Mouse (Mus musculus): Measurements from ENCODE around the gene Vmn1r74. TPM values are rescaled to one million over a fixed set of nuclear protein-coding genes. Genes with fewer than 3 reads are reported as not detected.
"Not testable (repeated sequence)": the region's sequence is repeated elsewhere in the genome, so short reads cannot be mapped to it uniquely, and the experiment has no call there.

Vmn1r74 gene
- not detected in 2 replicates for polyA plus RNA-seq (2014; fragmentation: Nextera tagmentation; extraction: Ambion mirVana)

GRCm38 (mm10) chr7:11833680-11834079 lies at the start of gene Vmn1r74:
Vmn1r74 (plus strand) TSS chr7:11833980.
- H3K4me2 ChIP-seq (ENCODE audit: low read length), result no peak within 1 kb of the TSS
- H3K9ac ChIP-seq (ENCODE audit: low read length), result no peak within 1 kb of the TSS
- no peak within 1 kb of the TSS for H3K27ac ChIP-seq (ENCODE audit: low read depth)
- DNase-seq (ENCODE audit: low spot score) (no peak), ATAC-seq (replicated peaks; ENCODE audit: low FRiP score, low TSS enrichment, low read depth) (no peak)
- H3K4me1 ChIP-seq (replicated peaks; ENCODE audit: control insufficient read depth, insufficient read depth, low read length), result no peaks in the 10 kb centered on the region
- WGBS, result 83% methylated on average over 2 of the region's 2 CpGs
- no peak within 1 kb of the TSS for H3K4me3 ChIP-seq (ENCODE audit: low read depth, low read length)
- no peaks in the 10 kb centered on the region for H3K27me3 ChIP-seq (replicated peaks; ENCODE audit: control insufficient read depth, insufficient read depth, low read length)
- no peaks in the 10 kb centered on the region for H3K9me3 ChIP-seq (ENCODE audit: control insufficient read depth, low read length)
- H3K36me3 ChIP-seq (ENCODE audit: control insufficient read depth, insufficient read depth, low read length), result no peaks in the 10 kb centered on the region

GRCm38 (mm10) chr7:11813751-11814150 lies 20.0 kb upstream of the Vmn1r74 start:
- DNase-seq (ENCODE audit: low spot score) (no peak), ATAC-seq (replicated peaks; ENCODE audit: low FRiP score, low TSS enrichment, low read depth) (no peak)
- Histone ChIP-seq H3K4me2 (ENCODE audit: low read length) (no peak overlapping the region), H3K27ac (ENCODE audit: low read depth) (no peak overlapping the region), H3K4me1 (replicated peaks; ENCODE audit: control insufficient read depth, insufficient read depth, low read length) (no peaks in the 10 kb centered on the region), H3K4me3 (ENCODE audit: low read depth, low read length) (no peak overlapping the region), H3K36me3 (ENCODE audit: control insufficient read depth, insufficient read depth, low read length) (no peaks in the 10 kb centered on the region), H3K27me3 (replicated peaks; ENCODE audit: control insufficient read depth, insufficient read depth, low read length) (no peaks in the 10 kb centered on the region), H3K9ac (ENCODE audit: low read length) (no peak overlapping the region), H3K9me3 (ENCODE audit: control insufficient read depth, low read length) (peaks cover 6% of the 10 kb centered on the region; the same call in 1 of the 2 replicates)

- Histone ChIP-seq H3K9me3 (ENCODE audit: control insufficient read depth, low read length) (peaks cover 7% of the 10 kb centered on the region; the same call in 1 of the 2 replicates), H3K36me3 (ENCODE audit: control insufficient read depth, insufficient read depth, low read length) (no peaks in the 10 kb centered on the region), H3K4me1 (replicated peaks; ENCODE audit: control insufficient read depth, insufficient read depth, low read length) (no peaks in the 10 kb centered on the region), H3K4me2 (ENCODE audit: low read length) (no peak overlapping the region), H3K27me3 (replicated peaks; ENCODE audit: control insufficient read depth, insufficient read depth, low read length) (no peaks in the 10 kb centered on the region), H3K9ac (ENCODE audit: low read length) (no peak overlapping the region), H3K4me3 (ENCODE audit: low read depth, low read length) (no peak overlapping the region), H3K27ac (ENCODE audit: low read depth) (no peak overlapping the region)
- no peak for DNase-seq (ENCODE audit: low spot score)
- 100% methylated on average over 1 of the region's 1 CpGs for WGBS
- ATAC-seq (replicated peaks; ENCODE audit: low FRiP score, low TSS enrichment, low read depth), result no peak
Measured at GRCm38 (mm10) chr7:11822166-11822565, 11.6 kb upstream of the Vmn1r74 start.

- not testable (repeated sequence) for H3K4me3 ChIP-seq (ENCODE audit: low read depth, low read length); H3K9me3 ChIP-seq (ENCODE audit: control insufficient read depth, low read length); H3K4me2 ChIP-seq (ENCODE audit: low read length); DNase-seq (ENCODE audit: low spot score); H3K27ac ChIP-seq (ENCODE audit: low read depth); H3K36me3 ChIP-seq (ENCODE audit: control insufficient read depth, insufficient read depth, low read length); H3K4me1 ChIP-seq (replicated peaks; ENCODE audit: control insufficient read depth, insufficient read depth, low read length); H3K27me3 ChIP-seq (replicated peaks; ENCODE audit: control insufficient read depth, insufficient read depth, low read length); ATAC-seq (replicated peaks; ENCODE audit: low FRiP score, low TSS enrichment, low read depth); H3K9ac ChIP-seq (ENCODE audit: low read length)
- WGBS, result 88% methylated on average over 9 of the region's 9 CpGs
Measured at GRCm38 (mm10) chr7:11823246-11823645, 10.5 kb upstream of the Vmn1r74 start.

- no peak within 1 kb of the TSS for H3K27ac ChIP-seq (ENCODE audit: low read depth)
- DNase-seq (ENCODE audit: low spot score), result no peak
Measured at GRCm38 (mm10) chr7:11874330-11874729, 40.5 kb downstream of the Vmn1r74 start, which contains the start of gene Vmn1r75. Vmn1r75 (plus strand) TSS chr7:11874630.

More at GRCm38 (mm10) chr7:11874330-11874729, 40.5 kb downstream of the Vmn1r74 start, which contains the start of gene Vmn1r75:
- H3K4me2 ChIP-seq (ENCODE audit: low read length), result no peak within 1 kb of the TSS
- H3K9ac ChIP-seq (ENCODE audit: low read length), result no peak within 1 kb of the TSS
- H3K4me3 ChIP-seq (ENCODE audit: low read depth, low read length), result no peak within 1 kb of the TSS
- no peaks in the 10 kb centered on the region for H3K4me1 ChIP-seq (replicated peaks; ENCODE audit: control insufficient read depth, insufficient read depth, low read length)
- no peaks in the 10 kb centered on the region for H3K36me3 ChIP-seq (ENCODE audit: control insufficient read depth, insufficient read depth, low read length)
- no peak for ATAC-seq (replicated peaks; ENCODE audit: low FRiP score, low TSS enrichment, low read depth)
- H3K27me3 ChIP-seq (replicated peaks; ENCODE audit: control insufficient read depth, insufficient read depth, low read length), result no peaks in the 10 kb centered on the region
- H3K9me3 ChIP-seq (ENCODE audit: control insufficient read depth, low read length), result no peaks in the 10 kb centered on the region

Other genes with a start within 250 kb of the Vmn1r74 start
- not detected in 2 replicates for gene Zscan4-ps3, start 224.7 kb upstream of the Vmn1r74 start, polyA plus RNA-seq (2014; fragmentation: Nextera tagmentation; extraction: Ambion mirVana)
- gene Vmn1r72, start 153.8 kb upstream of the Vmn1r74 start, polyA plus RNA-seq (2014; fragmentation: Nextera tagmentation; extraction: Ambion mirVana), result not detected in 2 replicates
- gene Vmn1r73, start 103.7 kb upstream of the Vmn1r74 start, polyA plus RNA-seq (2014; fragmentation: Nextera tagmentation; extraction: Ambion mirVana), result not detected in 2 replicates
- gene Vmn1r75, start 40.6 kb downstream of the Vmn1r74 start, polyA plus RNA-seq (2014; fragmentation: Nextera tagmentation; extraction: Ambion mirVana), result not detected in 2 replicates
- not detected in 2 replicates for gene Vmn1r76, start 104.2 kb downstream of the Vmn1r74 start, polyA plus RNA-seq (2014; fragmentation: Nextera tagmentation; extraction: Ambion mirVana)
- gene Vmn1r77, start 202.8 kb downstream of the Vmn1r74 start, polyA plus RNA-seq (2014; fragmentation: Nextera tagmentation; extraction: Ambion mirVana), result not detected in 2 replicates

All from intestine, embryonic 14.5 days (tissue).